In genomic region chr7:3692382-3692986, GRCm38 (mm10) we compare ENCODE assay signal across 7 mouse cellular contexts. TPM values are rescaled to one million over a fixed set of nuclear protein-coding genes. Genes with fewer than 3 reads are reported as not detected.
DNase-seq lines count a peak whose midpoint lies in the region; ATAC-seq and TF ChIP-seq lines count a peak whose summit lies in the region.

Gene Tsen34, plus strand, starts transcription at chr7:3692863.

- peak; percentile 74 for ATAC-seq in embryonic facial prominence, embryonic 12.5 days (ENCODE audit: insufficient number of reproducible peaks, insufficient read depth, low FRiP score, low TSS enrichment)
- peak; percentile 22 for ATAC-seq in heart, postnatal 0 days (ENCODE audit: insufficient read depth, low read depth)
- ATAC-seq in neural tube, embryonic 15.5 days (ENCODE audit: low FRiP score) = no peak

- no peaks in the 10 kb centered on the region for H3K9me3 ChIP-seq in embryonic facial prominence, embryonic 12.5 days
- no peaks in the 10 kb centered on the region for H3K9me3 ChIP-seq in heart, postnatal 0 days (replicated peaks; ENCODE audit: control insufficient read depth, low read length)
- H3K9me3 ChIP-seq in limb, embryonic 10.5 days (replicated peaks) = no peaks in the 10 kb centered on the region
- no peaks in the 10 kb centered on the region for H3K9me3 ChIP-seq in neural tube, embryonic 15.5 days (replicated peaks)

- H3K9ac ChIP-seq in embryonic facial prominence, embryonic 12.5 days = peak within 1 kb of the TSS; percentile 92
- peak within 1 kb of the TSS; percentile 75 for H3K9ac ChIP-seq in heart, postnatal 0 days (replicated peaks; ENCODE audit: low read depth, low read length)
- H3K9ac ChIP-seq in neural tube, embryonic 15.5 days (replicated peaks) = peak within 1 kb of the TSS; percentile 81

- H3K27ac ChIP-seq in embryonic facial prominence, embryonic 12.5 days = peak within 1 kb of the TSS; percentile 97
- peak within 1 kb of the TSS; percentile 91 for H3K27ac ChIP-seq in heart, postnatal 0 days (ENCODE audit: low read depth)
- peak within 1 kb of the TSS; percentile 94 for H3K27ac ChIP-seq in limb, embryonic 10.5 days
- peak within 1 kb of the TSS; percentile 96 for H3K27ac ChIP-seq in neural tube, embryonic 15.5 days (replicated peaks)

- peaks cover 25% of the 10 kb centered on the region for H3K36me3 ChIP-seq in embryonic facial prominence, embryonic 12.5 days
- H3K36me3 ChIP-seq in heart, postnatal 0 days (replicated peaks; ENCODE audit: control insufficient read depth, insufficient read depth, low read length) = peaks cover 23% of the 10 kb centered on the region
- H3K36me3 ChIP-seq in limb, embryonic 10.5 days = peaks cover 50% of the 10 kb centered on the region
- H3K36me3 ChIP-seq in neural tube, embryonic 15.5 days = peaks cover 26% of the 10 kb centered on the region

- H3K4me1 ChIP-seq in embryonic facial prominence, embryonic 12.5 days = peaks cover 21% of the 10 kb centered on the region
- H3K4me1 ChIP-seq in heart, postnatal 0 days (ENCODE audit: control insufficient read depth, insufficient read depth) = peaks cover 14% of the 10 kb centered on the region
- peaks cover 17% of the 10 kb centered on the region for H3K4me1 ChIP-seq in limb, embryonic 10.5 days
- H3K4me1 ChIP-seq in neural tube, embryonic 15.5 days = peaks cover 37% of the 10 kb centered on the region

- no peaks in the 10 kb centered on the region for H3K27me3 ChIP-seq in embryonic facial prominence, embryonic 12.5 days
- no peaks in the 10 kb centered on the region for H3K27me3 ChIP-seq in heart, postnatal 0 days (ENCODE audit: control insufficient read depth, insufficient read depth, low read length)
- H3K27me3 ChIP-seq in limb, embryonic 10.5 days (ENCODE audit: low read depth, poor library complexity, severe bottlenecking) = no peaks in the 10 kb centered on the region
- no peaks in the 10 kb centered on the region for H3K27me3 ChIP-seq in neural tube, embryonic 15.5 days (replicated peaks)

- WGBS in embryonic facial prominence, embryonic 12.5 days = under 1% methylated on average over 49 of the region's 49 CpGs
- 1% methylated on average over 48 of the region's 49 CpGs for WGBS in heart, postnatal 0 days
- WGBS in limb, embryonic 10.5 days = under 1% methylated on average over 49 of the region's 49 CpGs
- under 1% methylated on average over 49 of the region's 49 CpGs for WGBS in neural tube, embryonic 15.5 days

- 0 out of 2 replicates have a peak, but pooled peaks have one; percentile 2 for TF ChIP-seq CTCF in heart, postnatal 0 days (IDR thresholded peaks at IDR 0.05; ENCODE audit: low read depth)

- TF ChIP-seq EP300 in heart, postnatal 0 days (IDR thresholded peaks at IDR 0.05; ENCODE audit: low read depth) = no peak

- peak within 1 kb of the TSS; percentile 77 for H3K4me2 ChIP-seq in embryonic facial prominence, embryonic 12.5 days (replicated peaks)
- peak within 1 kb of the TSS; percentile 97 for H3K4me2 ChIP-seq in heart, postnatal 0 days (ENCODE audit: low read depth, low read length)
- H3K4me2 ChIP-seq in neural tube, embryonic 15.5 days = peak within 1 kb of the TSS; percentile 79

- peak; percentile 91 for DNase-seq in ovary, postnatal 10 days (ENCODE audit: low spot score)
- DNase-seq in ovary, postnatal 36 days (ENCODE audit: low spot score) = no peak
- DNase-seq in heart, postnatal 0 days (ENCODE audit: low spot score) = peak; percentile 16
- no peak for DNase-seq in limb, embryonic 10.5 days (ENCODE audit: low spot score)
- no peak for DNase-seq in right cerebral cortex, postnatal 25 days

- peak within 1 kb of the TSS; percentile 69 for H3K4me3 ChIP-seq in embryonic facial prominence, embryonic 12.5 days
- peak within 1 kb of the TSS; percentile 76 for H3K4me3 ChIP-seq in heart, postnatal 0 days (ENCODE audit: low read depth, low read length)
- peak within 1 kb of the TSS; percentile 80 for H3K4me3 ChIP-seq in limb, embryonic 10.5 days
- H3K4me3 ChIP-seq in neural tube, embryonic 15.5 days (replicated peaks) = peak within 1 kb of the TSS; percentile 69

RNA-seq across cellular contexts. Expression of gene Tsen34, which starts in this region (rescaled TPM):
- 283 and 284 TPM in 2 replicates for polyA plus RNA-seq in embryonic facial prominence, embryonic 12.5 days (2016; fragmentation: Nextera tagmentation; extraction: Ambion mirVana)
- total RNA-seq in heart, postnatal 0 days (2014; rRNA removed; ENCODE audit: low replicate concordance) = 289 and 303 TPM in 2 replicates
- polyA plus RNA-seq in heart, postnatal 0 days (2015; fragmentation: Nextera tagmentation; extraction: Ambion mirVana) = 170 and 183 TPM in 2 replicates
- polyA plus RNA-seq in limb, embryonic 10.5 days (2016; fragmentation: Nextera tagmentation; extraction: Ambion mirVana) = 328 and 357 TPM in 2 replicates
- 285 and 295 TPM in 2 replicates for polyA plus RNA-seq in neural tube, embryonic 15.5 days (2015; fragmentation: Nextera tagmentation; extraction: Ambion mirVana)

Comparison
In these comparisons a context has a peak if more than half of its experiments do, and no peak if none do; other contexts are left out.
1. DNase-seq: peak in ovary, postnatal 10 days (single experiment) and heart, postnatal 0 days (single experiment); none in ovary, postnatal 36 days (single experiment), limb, embryonic 10.5 days (single experiment) and right cerebral cortex, postnatal 25 days (single experiment).
2. Peak in every context shown above with its lines, with median percentiles within 50 percentile points of each other: H3K27ac ChIP-seq, H3K4me2 ChIP-seq, H3K4me3 ChIP-seq and H3K9ac ChIP-seq.